Mouse (Mus musculus): ENCODE measurements at regions not wholly inside any gene's neighbourhood (a gene's known extent, or its start where the extent isn't known, plus 50 kb on each side); places are given as distances from the start of the nearest gene placed in this dataset.

- no peak for DNase-seq (ENCODE audit: inconsistent ontology term)
These were observed 1862.5 kb downstream of the Efna5 start for GRCm38 (mm10) chr17:61018647-61019046.
